Mouse (Mus musculus) small intestine, adult 2 months (tissue): Measurements from ENCODE around the gene Cacng2. TPM values are rescaled to one million over a fixed set of nuclear protein-coding genes. Genes with fewer than 3 reads are reported as not detected.
A peak's percentile ranks its signal among the peaks of the same experiment; 100 is the strongest.
"Not testable (repeated sequence)": the region's sequence is repeated elsewhere in the genome, so short reads cannot be mapped to it uniquely, and the experiment has no call there.

ENCODE experiments used
- H3K27ac ChIP-seq: fragments of 200-500 bp; 2 replicates; pipeline ENCODE4 v1.5.1; 2012; ENCODE audit warnings: low read depth, low read length, control low read depth, inconsistent platforms; ENCODE audit not compliant: insufficient read depth
- H3K27me3 ChIP-seq: fragments of 200-500 bp; 2 replicates; pipeline ENCODE4 v1.6.1; 2012; ENCODE audit warnings: mild to moderate bottlenecking, moderate library complexity, low read length, inconsistent platforms; ENCODE audit not compliant: control insufficient read depth, insufficient read depth
- H3K36me3 ChIP-seq: fragments of 200-500 bp; 2 replicates; pipeline ENCODE4 v1.6.1; 2012; ENCODE audit warnings: mild to moderate bottlenecking, low read length, control low read depth, inconsistent platforms; ENCODE audit not compliant: control insufficient read depth, insufficient read depth
- H3K4me1 ChIP-seq: fragments of 200-500 bp; 2 replicates; pipeline ENCODE4 v1.6.1; 2012; ENCODE audit warnings: low read length, inconsistent platforms, mixed read lengths; ENCODE audit not compliant: control insufficient read depth, insufficient read depth, insufficient read length
- H3K4me3 ChIP-seq: fragments of 200-500 bp; 2 replicates; pipeline ENCODE4 v1.5.1; 2012; ENCODE audit warnings: low read depth, mild to moderate bottlenecking, control low read depth, inconsistent platforms, low read length, moderate library complexity
- CTCF ChIP-seq: fragments of 200-500 bp; IDR thresholded peaks from 2 replicates; pipeline ENCODE4 v1.5.1; 2012; ENCODE audit warnings: low read depth, mild to moderate bottlenecking, control low read depth, inconsistent platforms, low read length, moderate library complexity, mixed read lengths; ENCODE audit not compliant: insufficient replicate concordance, insufficient read length; ENCODE audit errors: extremely low read depth
- POLR2A ChIP-seq: fragments of 200-500 bp; IDR thresholded peaks from 2 replicates; pipeline ENCODE4 v1.6.1; 2012; ENCODE audit warnings: low read depth, mild to moderate bottlenecking, control low read depth, inconsistent platforms, low read length, moderate library complexity
- WGBS: fragments of 180-500 bp; shearing (Covaris S2); methylation state at CpG from one replicate; pipeline ENCODE4 v1.1.7; 2018; 5-methylcytosine and 5-hydroxymethylcytosine counted together
- polyA plus RNA-seq: library from polyadenylated mRNA; depleted of rRNA; stranded (reverse); fragments of >200 nt; gene quantifications from 2 replicates; pipeline ENCODE4 v1.2.3, GENCODE M21; 2012

Cacng2 gene
- polyA plus RNA-seq, 1 experiment = 0.04 TPM

GRCm38 (mm10) chr15:78014046-78014445, 105.8 kb downstream of the Cacng2 start:
- Histone ChIP-seq H3K4me3 (no peak overlapping the region), H3K36me3 (no peaks in the 10 kb centered on the region), H3K27ac (no peak overlapping the region), H3K27me3 (no peaks in the 10 kb centered on the region), H3K4me1 (no peaks in the 10 kb centered on the region)
- no peak for TF ChIP-seq POLR2A
- TF ChIP-seq CTCF = no peak
- 77% methylated on average over 1 of the region's 1 CpGs for WGBS

- H3K4me1 ChIP-seq, H3K4me3 ChIP-seq, H3K27ac ChIP-seq, H3K27me3 ChIP-seq, H3K36me3 ChIP-seq: not testable (repeated sequence)
- 90% methylated on average over 8 of the region's 8 CpGs for WGBS
These were observed 111.6 kb downstream of the Cacng2 start for GRCm38 (mm10) chr15:78008206-78008605.

DNA sequence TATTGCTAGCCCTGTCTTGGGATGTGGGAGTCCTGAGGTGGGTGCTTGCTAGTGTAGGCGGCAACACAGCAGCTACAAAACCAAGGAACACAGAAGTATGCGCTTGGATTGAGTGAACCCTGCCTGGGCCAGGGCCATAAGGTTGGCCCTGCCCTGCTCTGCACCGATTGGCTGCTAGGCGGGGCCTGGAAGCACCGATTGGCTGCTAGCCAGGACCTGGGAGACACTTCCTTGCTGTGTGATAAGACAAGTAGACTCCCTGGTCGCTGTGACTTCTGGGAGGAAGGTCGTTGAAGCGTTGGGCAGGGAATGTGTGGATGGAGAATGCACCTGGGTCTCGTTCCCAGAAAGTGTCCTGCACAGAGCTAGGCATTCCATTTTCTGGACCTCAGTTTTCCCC, 115.9 kb downstream of the Cacng2 start:
- TF ChIP-seq CTCF (no peak), POLR2A (no peak)
- WGBS = 8% methylated on average over 9 of the region's 9 CpGs
- H3K4me3 ChIP-seq = no peak overlapping the region

GRCm38 (mm10) chr15:78001400-78001799, 118.4 kb downstream of the Cacng2 start:
- Histone ChIP-seq H3K27me3 (no peaks in the 10 kb centered on the region), H3K4me3 (no peak overlapping the region), H3K4me1 (peaks cover 3% of the 10 kb centered on the region; the same call in 1 of the 2 replicates), H3K36me3 (no peaks in the 10 kb centered on the region), H3K27ac (no peak overlapping the region)
- TF ChIP-seq POLR2A (no peak), CTCF (no peak)
- WGBS = 36% methylated on average over 5 of the region's 5 CpGs

More for the DNA sequence above, 115.9 kb downstream of the Cacng2 start:
- H3K36me3 ChIP-seq = no peaks in the 10 kb centered on the region
- H3K27me3 ChIP-seq = no peaks in the 10 kb centered on the region
- H3K27ac ChIP-seq = no peak overlapping the region
- peaks cover 3% of the 10 kb centered on the region; the same call in 1 of the 2 replicates for H3K4me1 ChIP-seq

DNA sequence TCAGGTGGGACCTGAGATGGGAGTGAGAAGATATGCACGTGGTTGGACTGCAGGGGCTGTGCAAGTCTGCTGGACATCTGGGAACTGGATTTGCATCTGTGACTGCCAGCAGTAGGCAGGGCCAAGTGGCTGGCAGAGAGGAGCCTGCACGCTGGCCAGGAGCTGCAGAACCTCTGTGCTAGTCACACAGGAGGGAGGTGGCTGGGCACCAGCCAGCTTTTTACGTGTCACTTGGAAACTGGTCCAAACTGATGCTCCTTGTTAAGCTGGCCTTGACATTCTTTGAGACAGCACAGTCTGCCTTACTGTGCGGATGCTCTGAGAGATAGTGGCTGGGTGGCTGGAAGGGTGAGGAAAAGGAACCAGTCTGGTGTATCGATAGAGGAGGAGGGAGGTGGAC, 131.3 kb downstream of the Cacng2 start:
- H3K4me1 ChIP-seq = no peaks in the 10 kb centered on the region
- H3K36me3 ChIP-seq = no peaks in the 10 kb centered on the region
- no peaks in the 10 kb centered on the region for H3K27me3 ChIP-seq
- TF ChIP-seq CTCF (no peak), POLR2A (no peak)
- no peak overlapping the region for H3K4me3 ChIP-seq
- WGBS = 57% methylated on average over 5 of the region's 5 CpGs
- no peak overlapping the region for H3K27ac ChIP-seq

DNA sequence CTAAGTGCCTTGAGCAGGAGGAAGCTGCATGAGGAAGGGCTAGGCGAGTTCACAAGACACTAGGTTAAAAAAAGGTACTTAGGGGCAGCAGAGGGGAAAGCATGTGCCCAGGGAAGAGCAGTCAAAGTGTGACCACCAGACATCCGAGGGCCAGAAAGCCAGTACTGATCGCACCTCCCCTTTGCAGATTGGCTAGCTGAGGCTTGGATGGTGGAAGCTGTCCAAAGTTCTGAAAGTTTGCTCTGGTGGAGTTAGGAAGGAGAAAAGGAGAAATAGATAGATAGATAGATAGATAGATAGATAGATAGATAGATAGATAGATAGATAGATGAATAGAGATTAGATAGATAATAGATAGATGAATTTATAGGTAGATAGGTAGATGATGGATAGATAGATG, 136.4 kb downstream of the Cacng2 start:
- whole genome bisulfite sequencing = 17% methylated on average over 3 of the region's 3 CpGs
- Histone ChIP-seq H3K4me3 (no peak overlapping the region), H3K4me1 (no peaks in the 10 kb centered on the region), H3K27ac (no peak overlapping the region), H3K27me3 (no peaks in the 10 kb centered on the region; the same call in 1 of the 2 replicates), H3K36me3 (no peaks in the 10 kb centered on the region)
- no peak for TF ChIP-seq CTCF
- no peak for TF ChIP-seq POLR2A

GRCm38 (mm10) chr15:77982195-77982939, 137.5 kb downstream of the Cacng2 start:
- TF ChIP-seq CTCF = peak; percentile 69; the same call in 1 of the 2 replicates
- TF ChIP-seq POLR2A = no peak

More at GRCm38 (mm10) chr15:77982195-77982939, 137.5 kb downstream of the Cacng2 start:
- H3K27ac ChIP-seq = no peak overlapping the region
- no peak overlapping the region for H3K4me3 ChIP-seq
- 26% methylated on average over 18 of the region's 18 CpGs for WGBS
- no peaks in the 10 kb centered on the region; the same call in 1 of the 2 replicates for H3K27me3 ChIP-seq
- H3K36me3 ChIP-seq = no peaks in the 10 kb centered on the region
- no peaks in the 10 kb centered on the region for H3K4me1 ChIP-seq
